Mouse (Mus musculus): ENCODE measurements at regions not wholly inside any gene's neighbourhood (a gene's known extent, or its start where the extent isn't known, plus 50 kb on each side); places are given as distances from the start of the nearest gene placed in this dataset.

DNA sequence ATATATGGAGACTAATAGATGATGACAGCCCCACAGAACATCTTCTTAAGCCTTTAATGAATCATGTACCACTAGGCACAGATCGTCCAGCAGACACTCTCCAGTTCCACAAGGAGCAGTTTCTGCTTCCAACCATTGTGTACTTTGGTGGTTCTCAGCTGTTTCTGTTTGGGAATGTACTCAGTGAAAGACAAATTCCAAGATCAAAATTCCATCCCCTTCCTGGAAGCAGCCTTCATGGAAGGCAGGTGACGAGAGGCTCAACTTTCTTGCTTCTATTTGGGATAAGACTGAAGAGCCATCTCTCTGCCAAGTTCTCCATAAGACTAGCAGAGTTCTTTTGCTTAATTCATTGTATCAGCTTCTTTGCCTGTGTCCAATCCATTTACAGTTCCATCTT lies 444.0 kb upstream of the Klf4 start:
- DNase-seq: no peak
- intact Hi-C loops (cut with DNase I): no loop called here

DNA sequence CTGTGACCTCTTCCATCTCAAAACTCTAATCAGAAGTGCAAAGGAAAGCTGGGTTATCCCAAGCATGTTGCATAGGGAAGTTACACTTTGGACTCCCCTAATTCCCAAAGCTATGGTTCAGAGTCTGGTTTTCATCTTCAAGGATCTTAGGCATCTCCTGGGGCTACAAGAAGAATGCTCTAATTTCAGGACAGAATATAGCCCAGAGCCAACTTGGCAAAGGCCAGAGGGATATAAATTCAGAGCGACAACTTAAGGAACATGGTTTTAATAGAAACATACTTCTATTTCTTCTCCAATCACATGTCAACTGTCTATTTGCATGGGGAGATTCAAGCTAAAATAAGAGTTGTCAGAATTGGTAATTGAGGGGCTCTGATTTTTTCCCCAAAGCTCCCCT lies 441.4 kb upstream of the Klf4 start:
- intact Hi-C loops (cut with DNase I): no loop called here
- no peak for DNase-seq

DNA sequence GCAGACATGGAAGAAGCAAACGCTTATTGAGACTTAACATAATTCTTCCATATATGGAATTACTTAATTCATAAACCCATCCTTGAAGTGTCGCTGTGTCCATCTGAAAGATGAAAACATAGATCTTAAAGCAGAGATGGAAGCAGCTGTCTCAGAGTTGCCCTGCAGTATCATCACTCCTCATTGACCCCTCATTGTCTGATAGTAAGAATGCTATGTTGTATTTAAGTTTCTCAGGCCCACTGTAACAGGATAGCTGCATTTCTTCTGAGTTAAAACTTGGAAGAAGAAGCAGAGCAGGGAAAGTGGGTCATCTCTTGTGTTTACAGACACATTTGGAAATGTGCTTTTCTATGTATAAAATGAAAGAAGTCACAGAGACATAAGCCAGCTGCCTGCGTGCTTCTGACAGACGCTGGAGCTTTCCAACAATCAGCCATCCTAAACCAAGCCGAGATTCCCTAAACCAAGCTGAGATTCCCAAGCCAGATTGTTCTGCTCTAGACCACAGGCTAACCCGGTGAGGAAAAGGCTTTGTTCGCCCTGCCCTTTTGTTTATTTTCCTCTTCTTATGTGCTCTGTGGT lies 440.1 kb upstream of the Klf4 start:
- intact Hi-C loops (cut with DNase I): no loop called here
- DNase-seq: no peak

DNA sequence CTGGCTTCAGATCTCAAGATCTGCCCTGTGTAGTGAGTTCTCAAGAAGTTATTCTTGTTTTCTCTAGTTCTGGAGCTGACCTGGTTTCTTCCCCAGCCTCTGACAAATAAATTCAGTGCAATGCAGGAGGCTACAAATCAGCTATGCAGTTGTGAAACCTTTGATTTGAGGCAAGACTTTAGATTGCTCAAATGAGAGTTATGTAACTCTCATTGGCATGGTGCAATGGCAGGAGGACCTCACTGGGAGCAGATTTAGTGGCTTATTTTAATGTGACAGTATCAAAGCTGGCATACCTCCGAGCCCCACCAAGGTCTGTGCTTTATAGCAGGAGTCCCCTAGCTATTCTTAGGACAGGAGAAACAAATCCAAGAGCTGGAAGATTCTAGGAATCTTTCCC lies 427.8 kb upstream of the Klf4 start:
- DNase-seq: no peak
- intact Hi-C loops (cut with DNase I): no loop called here

DNA sequence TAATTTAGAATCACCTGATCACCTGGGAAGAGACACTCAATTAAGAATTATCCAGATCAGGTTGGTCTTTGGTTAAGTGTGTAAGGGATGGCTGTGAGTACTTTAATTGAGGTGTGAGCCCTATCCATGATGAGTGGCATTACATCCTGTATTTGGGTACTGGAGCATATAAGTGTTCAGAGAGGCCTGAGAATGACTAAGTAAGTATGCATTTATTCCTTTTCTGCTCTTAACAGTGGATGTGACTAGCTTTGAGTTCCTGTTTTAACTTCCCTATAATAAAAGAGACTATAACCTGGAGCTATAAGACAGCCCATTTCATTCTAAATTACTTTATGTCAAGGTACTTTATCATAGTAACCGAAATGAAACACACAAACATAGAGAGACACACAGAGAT lies 421.4 kb upstream of the Klf4 start:
- no peak for DNase-seq
- intact Hi-C loops (cut with DNase I): no loop called here

DNA sequence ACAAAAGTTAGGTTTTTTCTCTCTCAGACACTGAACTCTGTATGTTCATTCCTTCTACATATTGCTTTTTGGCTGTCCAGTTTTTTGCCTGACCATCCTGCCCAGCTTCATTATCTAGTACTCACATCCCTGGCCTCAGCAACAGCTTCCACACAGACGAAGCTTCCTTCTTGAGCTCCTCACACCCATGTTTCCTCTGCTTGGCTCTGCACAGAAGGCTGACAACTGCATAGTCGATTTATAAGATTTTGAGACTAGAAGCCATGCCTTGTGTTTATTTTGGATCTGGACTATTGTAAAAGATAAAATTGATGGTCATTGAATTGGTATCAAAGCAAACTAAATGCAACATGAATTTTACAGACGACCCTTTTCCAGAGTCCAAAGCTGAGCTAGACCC lies 420.0 kb upstream of the Klf4 start:
- intact Hi-C loops (cut with DNase I): no loop called here
- DNase-seq: no peak

DNA sequence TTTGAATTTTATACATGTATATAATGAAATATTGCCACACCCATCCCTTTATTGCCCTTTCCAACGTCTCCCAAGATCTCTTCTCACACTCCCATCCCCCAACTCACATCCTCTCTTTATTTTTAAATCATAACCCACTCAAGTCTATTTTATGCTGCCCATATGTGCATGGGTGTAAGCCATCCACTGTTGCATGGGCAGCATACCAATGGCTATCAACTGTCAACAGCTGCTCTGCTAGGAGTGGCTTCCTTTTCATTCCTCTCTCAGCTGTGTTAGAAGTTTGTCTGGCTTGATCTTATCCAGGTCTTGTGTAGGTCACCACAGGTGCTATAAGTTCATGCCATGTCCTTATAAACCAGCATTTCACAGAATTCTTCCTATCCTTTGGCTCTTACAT lies 409.2 kb upstream of the Klf4 start:
- intact Hi-C loops (cut with DNase I): no loop called here
- DNase-seq: no peak

DNA sequence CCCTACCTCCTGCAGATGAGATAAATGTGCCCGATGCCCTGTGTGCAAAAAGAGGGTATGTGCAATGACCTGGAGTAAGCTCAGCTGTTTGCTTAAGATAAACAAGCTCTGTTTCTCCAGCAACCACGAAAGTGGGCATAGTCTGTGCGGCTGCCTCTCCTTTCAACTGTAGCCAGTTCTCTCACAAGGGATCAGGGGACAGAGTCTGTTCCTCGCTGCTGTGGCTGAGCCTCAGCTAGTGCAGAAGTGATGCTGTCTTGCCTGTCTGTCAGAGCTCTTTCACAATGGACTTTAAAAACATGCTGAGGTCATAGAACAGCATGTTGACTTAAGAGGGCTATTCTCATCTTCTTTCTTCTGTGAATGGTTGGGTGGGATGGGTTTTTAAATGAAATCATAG lies 406.1 kb upstream of the Klf4 start:
- DNase-seq: no peak
- intact Hi-C loops (cut with DNase I): no loop called here

DNA sequence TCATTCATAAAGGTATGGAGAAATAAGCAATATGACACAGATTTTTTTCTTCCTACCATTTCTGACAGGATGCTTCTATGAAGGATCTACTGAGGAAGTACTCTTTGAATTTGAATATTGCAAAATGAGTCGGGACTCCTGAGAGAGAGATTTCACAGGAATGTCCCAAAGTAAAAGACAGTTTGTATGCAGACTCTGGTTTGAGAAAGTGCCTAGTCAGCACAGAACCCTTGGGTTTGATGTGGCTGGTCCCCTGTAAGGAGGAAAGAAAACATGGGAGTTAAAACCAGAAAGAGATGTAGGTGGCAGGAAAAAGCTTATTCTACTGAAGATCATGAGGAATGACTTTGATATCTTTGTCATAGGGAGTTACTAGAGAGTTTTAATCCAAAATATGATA lies 405.6 kb upstream of the Klf4 start:
- intact Hi-C loops (cut with DNase I): no loop called here
- DNase-seq: no peak

DNA sequence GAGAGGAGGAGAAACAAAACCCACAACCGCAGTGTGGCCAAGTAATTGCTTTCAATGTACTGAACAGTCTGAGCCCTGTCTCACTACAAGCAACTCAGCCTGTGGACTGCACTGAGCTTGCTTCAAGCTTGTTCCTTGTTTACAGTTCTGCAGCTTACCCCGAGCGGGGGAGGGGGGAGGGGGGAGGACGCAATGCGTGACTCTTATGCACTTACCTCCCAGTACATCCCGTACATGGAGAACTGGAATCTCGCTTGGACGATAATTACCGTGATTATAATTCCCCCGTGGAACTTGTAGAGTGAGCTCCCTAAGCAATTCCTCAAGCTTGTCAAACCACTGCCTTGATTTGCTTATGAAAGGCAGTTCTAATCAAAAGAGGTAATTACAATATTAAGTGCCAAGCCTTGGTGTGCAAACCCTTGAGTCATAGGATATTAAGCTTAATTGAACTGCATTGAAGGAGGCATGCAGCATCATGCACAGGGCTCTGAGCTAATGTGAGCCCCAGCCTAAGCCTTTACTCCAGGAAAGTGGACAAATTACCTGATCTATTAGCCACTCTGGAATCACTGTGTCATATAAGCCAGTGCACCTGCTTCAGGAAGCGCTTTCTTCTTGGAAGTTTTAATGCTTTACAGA lies 397.0 kb upstream of the Klf4 start:
- DNase-seq: peak; percentile 21
- intact Hi-C loops (cut with DNase I): no loop called here

DNA sequence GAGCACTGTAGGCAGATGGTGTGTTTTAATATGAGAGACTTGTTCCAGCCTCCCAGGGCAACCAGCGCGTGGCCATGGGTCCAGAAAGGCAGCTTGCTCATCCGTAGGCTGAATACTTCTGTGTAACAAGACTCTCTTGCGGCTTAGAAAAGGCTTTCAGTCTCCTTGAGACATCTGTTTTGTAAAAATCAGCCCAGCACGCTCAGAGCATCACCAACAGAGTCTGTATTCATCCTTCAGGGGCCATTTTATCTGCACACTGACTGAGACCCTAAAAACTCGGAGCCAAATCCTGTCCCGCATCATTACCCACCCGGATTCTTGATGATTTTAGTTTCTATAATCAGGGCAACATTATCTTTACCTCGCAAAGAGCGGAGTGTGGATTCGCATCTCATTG lies 396.4 kb upstream of the Klf4 start:
- intact Hi-C loops (cut with DNase I): no loop called here
- peak; percentile 6 for DNase-seq

DNA sequence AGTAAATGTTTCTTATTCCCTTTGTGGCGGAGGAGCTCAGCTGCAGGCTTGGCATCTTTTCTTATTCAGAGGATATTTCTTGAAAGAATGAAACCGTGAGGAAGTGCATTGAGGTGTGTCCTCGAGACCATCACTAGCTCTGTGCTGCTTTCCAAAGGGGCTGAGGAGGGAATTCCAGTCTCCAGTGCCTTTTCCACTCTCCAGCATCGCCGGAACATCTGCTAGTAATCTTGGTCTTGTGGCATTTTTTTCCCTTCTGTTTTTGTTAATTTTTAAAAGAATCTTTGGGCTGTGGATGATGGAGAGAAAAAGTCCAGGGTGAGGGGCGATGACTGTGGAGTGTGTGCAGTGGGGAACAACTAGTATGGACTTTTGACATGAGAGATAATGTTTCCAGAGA lies 395.9 kb upstream of the Klf4 start:
- DNase-seq: no peak
- intact Hi-C loops (cut with DNase I): no loop called here

DNA sequence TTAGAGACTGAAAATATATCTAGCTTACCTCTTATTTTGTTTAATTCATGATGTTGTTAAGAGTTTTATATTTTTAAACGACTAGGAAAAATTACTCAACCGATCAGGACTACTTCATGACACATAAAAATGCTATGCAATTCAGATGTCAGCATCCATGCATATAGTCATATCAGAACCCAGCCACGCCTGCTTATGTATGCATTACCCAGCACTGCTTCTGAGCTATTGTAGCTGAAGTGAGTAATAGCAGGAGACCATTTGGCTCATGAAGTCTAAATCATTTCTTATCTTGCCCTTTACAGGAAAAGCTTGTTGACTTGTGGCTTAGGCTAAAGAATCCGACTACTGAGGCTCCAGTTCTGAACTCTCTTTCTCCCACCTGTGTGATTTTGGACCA lies 395.1 kb upstream of the Klf4 start:
- no peak for DNase-seq
- intact Hi-C loops (cut with DNase I): no loop called here

DNA sequence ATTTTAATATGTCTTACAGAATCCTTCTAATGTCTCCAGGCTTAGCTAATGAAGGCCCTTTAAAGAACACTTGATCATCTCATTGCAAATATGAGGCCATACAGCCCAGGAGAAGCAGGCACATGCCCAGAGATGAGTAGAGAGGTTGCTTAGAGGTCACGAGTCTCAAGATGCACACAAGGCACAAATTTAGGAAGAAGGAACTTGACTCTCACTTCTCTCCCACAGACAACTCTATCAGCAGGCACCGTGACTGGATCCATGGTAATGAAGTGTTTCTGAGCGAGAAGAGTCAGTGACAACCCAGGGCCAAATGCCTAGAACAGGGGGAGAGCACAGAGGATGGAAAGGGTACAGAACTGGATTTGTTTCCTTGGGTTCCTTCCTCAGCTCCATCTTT lies 392.7 kb upstream of the Klf4 start:
- DNase-seq: no peak
- intact Hi-C loops (cut with DNase I): no loop called here

DNA sequence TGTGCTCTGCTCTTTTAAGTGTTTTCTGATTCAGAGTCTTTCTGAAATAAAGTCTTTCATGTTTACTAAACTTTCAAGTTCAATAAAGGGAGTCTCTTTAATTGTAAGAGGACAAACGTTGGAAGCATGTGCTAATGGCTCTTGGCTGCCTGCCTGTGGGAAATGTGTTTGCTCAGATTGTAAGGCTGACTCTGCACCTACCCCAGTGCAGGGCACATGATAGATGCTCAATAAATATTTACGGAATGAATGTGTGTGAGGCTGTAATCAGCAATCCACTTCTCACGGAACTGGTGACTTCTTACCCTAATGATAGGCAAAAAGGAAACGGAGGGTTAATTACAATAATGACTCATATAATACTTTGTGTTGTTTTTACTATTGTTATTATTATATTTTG lies 389.0 kb upstream of the Klf4 start:
- no peak for DNase-seq

DNA sequence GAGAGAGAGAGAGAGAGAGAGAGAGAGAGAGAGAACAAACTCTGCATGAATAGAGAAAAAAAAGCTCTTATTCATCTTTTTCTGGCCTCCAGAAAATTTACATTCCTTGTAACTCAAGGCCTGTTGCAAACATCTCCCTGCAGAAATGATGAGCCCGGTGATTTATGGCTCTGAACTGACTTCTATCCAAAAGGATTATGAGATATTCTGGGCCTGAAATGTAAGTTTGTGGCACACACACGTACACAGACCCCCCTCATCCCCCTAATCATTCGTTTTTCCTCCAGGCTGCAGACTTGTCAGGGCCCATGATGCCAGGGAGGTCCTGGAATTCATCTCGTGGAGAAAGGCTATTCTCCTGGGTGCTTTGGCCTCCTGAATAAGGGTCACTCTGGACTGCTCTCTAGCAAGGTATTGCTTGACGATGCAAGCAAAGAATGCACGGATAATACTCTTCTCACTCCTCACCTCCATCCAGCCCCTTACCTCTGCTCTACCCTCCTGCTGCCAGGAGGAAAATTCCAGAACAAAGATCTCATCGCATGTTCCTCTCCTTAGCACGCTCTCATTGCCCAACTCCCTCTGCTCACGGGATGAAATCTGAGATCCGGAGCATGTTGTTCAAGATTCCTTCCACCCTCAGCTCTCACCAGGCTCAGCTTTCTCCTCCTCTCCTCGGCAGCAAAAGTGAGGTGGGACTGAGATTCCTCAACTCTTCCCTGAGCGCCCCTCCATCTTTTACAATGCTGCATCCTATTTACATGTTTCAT lies 362.0 kb upstream of the Klf4 start:
- no peak for DNase-seq
- intact Hi-C loops (cut with DNase I): no loop called here

More for the DNA sequence above, 389.0 kb upstream of the Klf4 start:
- intact Hi-C loops (cut with DNase I): no loop called here

DNA sequence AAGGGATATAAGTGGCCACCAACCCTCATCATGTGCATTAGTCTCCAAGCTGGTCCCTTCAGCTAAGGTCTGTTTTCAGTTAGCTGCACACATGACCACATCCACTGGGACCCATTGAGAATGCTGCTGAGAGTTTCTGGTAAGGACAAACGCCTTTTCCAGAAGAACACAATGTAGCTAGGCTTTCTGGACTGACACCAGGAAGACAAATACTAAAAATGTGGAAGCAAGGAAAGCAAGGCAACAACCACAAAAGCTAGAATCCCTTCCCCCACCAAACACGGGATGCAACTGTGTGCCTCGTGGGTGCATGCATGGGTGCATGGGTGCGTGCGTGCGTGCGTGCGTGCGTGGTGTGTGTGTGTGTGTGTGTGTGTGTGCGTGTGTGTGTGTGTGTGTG lies 359.4 kb upstream of the Klf4 start:
- intact Hi-C loops (cut with DNase I): no loop called here
- DNase-seq: no peak

DNA sequence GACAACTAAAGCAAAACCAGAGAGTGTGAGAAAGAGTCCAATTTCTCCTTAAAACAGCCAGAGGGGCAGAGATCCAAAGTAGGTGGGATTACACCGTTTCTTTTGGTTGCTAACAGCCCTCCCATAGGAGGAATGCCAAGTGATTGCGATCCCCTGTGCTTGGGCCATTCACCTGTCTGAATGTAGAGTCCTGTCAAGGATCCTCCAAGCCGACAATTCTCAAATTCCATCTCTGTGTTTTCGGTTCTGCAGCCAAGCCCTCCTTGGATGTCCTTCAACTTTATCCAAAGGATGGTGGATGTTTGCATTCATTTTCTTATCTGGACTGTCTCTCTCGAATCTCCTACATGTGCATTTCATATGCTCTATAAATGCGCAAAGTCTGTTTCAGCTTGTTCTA lies 355.3 kb upstream of the Klf4 start:
- intact Hi-C loops (cut with DNase I): no loop called here
- no peak for DNase-seq

DNA sequence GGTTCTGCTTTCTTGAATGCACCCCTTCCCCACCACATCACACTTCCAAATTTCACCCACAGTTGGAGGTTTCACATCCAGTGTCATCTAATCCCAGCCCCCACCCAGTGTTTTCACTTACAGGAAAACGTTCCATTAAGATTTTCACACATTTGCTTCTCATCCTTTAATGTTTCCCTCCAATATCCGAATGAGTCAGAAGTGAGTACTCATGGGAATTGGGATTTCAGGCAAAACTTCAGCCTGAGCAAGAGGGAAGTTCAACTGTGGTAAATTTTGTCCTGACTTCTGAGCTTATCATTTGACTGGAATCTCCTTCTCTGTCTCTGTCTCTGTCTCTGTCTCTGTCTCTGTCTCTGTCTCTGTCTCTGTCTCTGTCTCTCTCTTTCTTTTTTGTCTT lies 350.3 kb upstream of the Klf4 start:
- no peak for DNase-seq
- intact Hi-C loops (cut with DNase I): no loop called here

DNA sequence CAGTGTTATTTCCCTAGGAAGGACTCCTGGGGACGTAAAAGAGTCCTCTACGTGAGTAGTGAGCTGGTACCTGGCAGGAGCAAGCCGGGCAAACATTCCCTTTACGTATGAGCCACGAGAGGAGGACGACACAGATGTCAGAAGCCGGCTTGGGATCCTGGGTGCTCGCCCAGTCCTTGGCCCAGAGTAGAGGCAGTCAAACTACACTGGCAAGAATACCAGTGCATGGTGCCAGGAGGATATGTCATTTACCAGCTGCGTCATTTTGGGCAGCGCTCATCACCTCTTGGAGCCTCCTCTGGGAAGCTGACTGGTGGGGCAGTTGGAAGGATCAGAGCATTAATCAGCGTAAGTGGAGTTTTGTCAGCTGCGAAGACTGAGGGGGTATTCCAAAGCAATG lies 343.0 kb upstream of the Klf4 start:
- peak; percentile 89 for DNase-seq
- intact Hi-C loops (cut with DNase I): no loop called here

DNA sequence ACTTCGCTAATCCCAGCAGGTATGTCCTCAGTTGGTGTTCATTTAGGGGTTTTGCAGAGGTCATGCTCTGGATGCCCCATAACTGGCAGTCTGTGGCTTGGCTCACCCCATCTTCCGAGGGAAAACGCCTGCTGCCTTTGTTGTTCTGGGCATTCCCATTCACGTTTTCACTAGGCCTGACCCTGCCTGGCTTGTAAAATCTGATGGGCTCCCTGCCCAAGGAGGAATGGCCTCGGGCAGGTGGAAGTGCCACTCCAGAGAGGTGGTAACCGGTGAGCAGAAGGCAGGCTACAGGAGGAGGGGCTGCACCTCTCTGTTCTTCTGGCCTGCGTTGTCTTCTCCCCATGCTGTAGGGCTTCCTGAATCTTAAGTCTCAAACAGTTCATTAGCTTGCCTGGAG lies 342.6 kb upstream of the Klf4 start:
- intact Hi-C loops (cut with DNase I): no loop called here
- peak; percentile 45 for DNase-seq

DNA sequence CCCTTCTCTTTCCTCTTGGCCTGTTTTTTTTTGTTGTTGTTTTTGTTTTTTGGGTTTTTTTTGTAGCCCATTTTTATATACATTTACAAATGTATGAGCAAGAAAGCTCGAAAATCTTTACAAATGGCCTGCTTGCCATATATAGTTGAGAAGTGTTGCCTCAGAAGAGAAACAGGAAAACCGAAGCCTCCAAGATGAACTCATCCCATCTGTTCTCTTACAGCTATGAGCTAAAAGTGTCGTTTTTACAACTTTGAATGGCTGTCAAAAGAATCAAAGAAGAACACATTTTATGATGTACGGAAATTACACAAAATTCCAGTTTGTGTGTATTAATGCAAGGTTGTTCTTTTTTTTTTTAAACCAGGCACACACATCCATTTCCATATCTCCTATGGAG lies 342.0 kb upstream of the Klf4 start:
- no peak for DNase-seq
- intact Hi-C loops (cut with DNase I): no loop called here

DNA sequence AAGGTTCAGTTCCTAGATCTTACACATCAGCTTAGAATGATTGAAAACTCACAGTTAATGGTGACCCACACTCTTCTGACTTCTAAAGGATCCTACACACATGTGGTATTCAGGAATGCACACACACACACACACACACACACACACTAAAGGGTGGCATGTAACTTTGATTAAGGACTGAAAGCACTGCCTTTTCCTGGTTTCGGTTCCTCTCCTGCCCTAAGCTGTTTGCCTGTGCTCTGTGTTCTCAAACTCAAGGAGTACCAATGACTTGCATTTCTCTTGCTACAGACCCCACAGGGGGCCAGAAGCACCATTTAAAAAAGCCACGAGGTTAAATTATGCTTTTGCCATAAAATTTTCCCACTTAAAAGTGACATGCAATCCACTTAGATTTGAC lies 327.8 kb upstream of the Klf4 start:
- intact Hi-C loops (cut with DNase I): no loop called here
- DNase-seq: no peak

Data from left cerebral cortex, postnatal 4 days (tissue).